Mouse (Mus musculus): ENCODE measurements at regions not wholly inside any gene's neighbourhood (a gene's known extent, or its start where the extent isn't known, plus 50 kb on each side); places are given as distances from the start of the nearest gene placed in this dataset.
A peak's percentile ranks its signal among the peaks of the same experiment; 100 is the strongest.

GRCm38 (mm10) chr10:71613736-71614135 is 266.2 kb downstream of the Ipmk start:
- WGBS = 91% methylated on average over 4 of the region's 4 CpGs
- Histone ChIP-seq H3K36me3 (ENCODE audit: control insufficient read depth, insufficient read depth) (no peaks in the 10 kb centered on the region), H3K27ac (ENCODE audit: low read length) (no peak overlapping the region), H3K4me3 (replicated peaks; ENCODE audit: low read length) (no peak overlapping the region), H3K27me3 (replicated peaks; ENCODE audit: control insufficient read depth, insufficient read depth, low read length) (no peaks in the 10 kb centered on the region), H3K4me2 (ENCODE audit: low read length) (no peak overlapping the region), H3K9me3 (ENCODE audit: control insufficient read depth, low read length) (no peaks in the 10 kb centered on the region), H3K4me1 (replicated peaks; ENCODE audit: control insufficient read depth, insufficient read depth, low read length) (no peaks in the 10 kb centered on the region), H3K9ac (replicated peaks; ENCODE audit: low read depth, low read length) (no peak overlapping the region)
- no peak for ATAC-seq

GRCm38 (mm10) chr10:71617156-71617555 is 269.6 kb downstream of the Ipmk start:
- Histone ChIP-seq H3K27ac (ENCODE audit: low read length) (no peak overlapping the region), H3K36me3 (ENCODE audit: control insufficient read depth, insufficient read depth) (no peaks in the 10 kb centered on the region), H3K9ac (replicated peaks; ENCODE audit: low read depth, low read length) (no peak overlapping the region), H3K27me3 (replicated peaks; ENCODE audit: control insufficient read depth, insufficient read depth, low read length) (no peaks in the 10 kb centered on the region), H3K4me3 (replicated peaks; ENCODE audit: low read length) (no peak overlapping the region), H3K4me1 (replicated peaks; ENCODE audit: control insufficient read depth, insufficient read depth, low read length) (no peaks in the 10 kb centered on the region), H3K9me3 (ENCODE audit: control insufficient read depth, low read length) (no peaks in the 10 kb centered on the region), H3K4me2 (ENCODE audit: low read length) (no peak overlapping the region)
- 81% methylated on average over 4 of the region's 4 CpGs for WGBS
- ATAC-seq = no peak

- ATAC-seq = no peak
These were observed 298.5 kb downstream of the Ipmk start for GRCm38 (mm10) chr10:71646071-71646470.

GRCm38 (mm10) chr10:71657525-71657924 is 310.0 kb downstream of the Ipmk start:
- Histone ChIP-seq H3K9ac (replicated peaks; ENCODE audit: low read depth, low read length) (no peak overlapping the region), H3K27ac (ENCODE audit: low read length) (no peak overlapping the region), H3K4me3 (replicated peaks; ENCODE audit: low read length) (no peak overlapping the region), H3K9me3 (ENCODE audit: control insufficient read depth, low read length) (no peaks in the 10 kb centered on the region), H3K36me3 (ENCODE audit: control insufficient read depth, insufficient read depth) (no peaks in the 10 kb centered on the region), H3K27me3 (replicated peaks; ENCODE audit: control insufficient read depth, insufficient read depth, low read length) (no peaks in the 10 kb centered on the region), H3K4me2 (ENCODE audit: low read length) (no peak overlapping the region), H3K4me1 (replicated peaks; ENCODE audit: control insufficient read depth, insufficient read depth, low read length) (no peaks in the 10 kb centered on the region)
- ATAC-seq = no peak
- WGBS = 63% methylated on average over 7 of the region's 7 CpGs

More at GRCm38 (mm10) chr10:71646071-71646470, 298.5 kb downstream of the Ipmk start:
- H3K4me2 ChIP-seq (ENCODE audit: low read length) = no peak overlapping the region
- H3K4me3 ChIP-seq (replicated peaks; ENCODE audit: low read length) = no peak overlapping the region
- no peak overlapping the region for H3K27ac ChIP-seq (ENCODE audit: low read length)
- 84% methylated on average over 3 of the region's 3 CpGs for WGBS
- H3K4me1 ChIP-seq (replicated peaks; ENCODE audit: control insufficient read depth, insufficient read depth, low read length) = no peaks in the 10 kb centered on the region
- no peaks in the 10 kb centered on the region for H3K36me3 ChIP-seq (ENCODE audit: control insufficient read depth, insufficient read depth)
- no peak overlapping the region for H3K9ac ChIP-seq (replicated peaks; ENCODE audit: low read depth, low read length)
- no peaks in the 10 kb centered on the region for H3K9me3 ChIP-seq (ENCODE audit: control insufficient read depth, low read length)
- no peaks in the 10 kb centered on the region for H3K27me3 ChIP-seq (replicated peaks; ENCODE audit: control insufficient read depth, insufficient read depth, low read length)

- Histone ChIP-seq H3K36me3 (ENCODE audit: control insufficient read depth, insufficient read depth) (no peaks in the 10 kb centered on the region), H3K4me3 (replicated peaks; ENCODE audit: low read length) (no peak overlapping the region), H3K27me3 (replicated peaks; ENCODE audit: control insufficient read depth, insufficient read depth, low read length) (no peaks in the 10 kb centered on the region), H3K4me2 (ENCODE audit: low read length) (no peak overlapping the region), H3K9ac (replicated peaks; ENCODE audit: low read depth, low read length) (no peak overlapping the region), H3K27ac (ENCODE audit: low read length) (no peak overlapping the region), H3K4me1 (replicated peaks; ENCODE audit: control insufficient read depth, insufficient read depth, low read length) (0 out of 2 replicates have a peak, but pooled peaks cover 5% of the 10 kb centered on the region), H3K9me3 (ENCODE audit: control insufficient read depth, low read length) (no peaks in the 10 kb centered on the region)
- 82% methylated on average over 5 of the region's 5 CpGs for WGBS
- ATAC-seq = no peak
These were observed 316.0 kb downstream of the Ipmk start for GRCm38 (mm10) chr10:71663545-71663944.

- H3K9me3 ChIP-seq (ENCODE audit: control insufficient read depth, low read length) = no peaks in the 10 kb centered on the region
- peak; percentile 94 for ATAC-seq
- H3K4me3 ChIP-seq (replicated peaks; ENCODE audit: low read length) = no peak overlapping the region
- H3K36me3 ChIP-seq (ENCODE audit: control insufficient read depth, insufficient read depth) = no peaks in the 10 kb centered on the region
- H3K27ac ChIP-seq (ENCODE audit: low read length) = peak overlapping the region; percentile 44
- WGBS = 41% methylated on average over 7 of the region's 7 CpGs
- H3K4me2 ChIP-seq (ENCODE audit: low read length) = no peak overlapping the region
- H3K9ac ChIP-seq (replicated peaks; ENCODE audit: low read depth, low read length) = no peak overlapping the region
- H3K4me1 ChIP-seq (replicated peaks; ENCODE audit: control insufficient read depth, insufficient read depth, low read length) = 0 out of 2 replicates have a peak, but pooled peaks cover 5% of the 10 kb centered on the region
- H3K27me3 ChIP-seq (replicated peaks; ENCODE audit: control insufficient read depth, insufficient read depth, low read length) = no peaks in the 10 kb centered on the region
These were observed 319.6 kb downstream of the Ipmk start for GRCm38 (mm10) chr10:71667160-71667571.

- no peak overlapping the region for H3K27ac ChIP-seq (ENCODE audit: low read length)
- H3K27me3 ChIP-seq (replicated peaks; ENCODE audit: control insufficient read depth, insufficient read depth, low read length) = no peaks in the 10 kb centered on the region
- H3K9ac ChIP-seq (replicated peaks; ENCODE audit: low read depth, low read length) = no peak overlapping the region
- ATAC-seq = no peak
- no peaks in the 10 kb centered on the region for H3K4me1 ChIP-seq (replicated peaks; ENCODE audit: control insufficient read depth, insufficient read depth, low read length)
- H3K4me3 ChIP-seq (replicated peaks; ENCODE audit: low read length) = no peak overlapping the region
- 70% methylated on average over 5 of the region's 5 CpGs for WGBS
- no peaks in the 10 kb centered on the region for H3K9me3 ChIP-seq (ENCODE audit: control insufficient read depth, low read length)
- no peak overlapping the region for H3K4me2 ChIP-seq (ENCODE audit: low read length)
- H3K36me3 ChIP-seq (ENCODE audit: control insufficient read depth, insufficient read depth) = no peaks in the 10 kb centered on the region
These were observed 331.7 kb downstream of the Ipmk start for GRCm38 (mm10) chr10:71679240-71679639.

GRCm38 (mm10) chr10:71713456-71713855 is 365.9 kb downstream of the Ipmk start:
- Histone ChIP-seq H3K4me3 (replicated peaks; ENCODE audit: low read length) (no peak overlapping the region), H3K9me3 (ENCODE audit: control insufficient read depth, low read length) (no peaks in the 10 kb centered on the region), H3K9ac (replicated peaks; ENCODE audit: low read depth, low read length) (no peak overlapping the region), H3K4me1 (replicated peaks; ENCODE audit: control insufficient read depth, insufficient read depth, low read length) (no peaks in the 10 kb centered on the region), H3K4me2 (ENCODE audit: low read length) (no peak overlapping the region), H3K27me3 (replicated peaks; ENCODE audit: control insufficient read depth, insufficient read depth, low read length) (no peaks in the 10 kb centered on the region), H3K27ac (ENCODE audit: low read length) (no peak overlapping the region), H3K36me3 (ENCODE audit: control insufficient read depth, insufficient read depth) (no peaks in the 10 kb centered on the region)
- ATAC-seq = no peak
- WGBS = 84% methylated on average over 2 of the region's 2 CpGs

- Histone ChIP-seq H3K36me3 (ENCODE audit: control insufficient read depth, insufficient read depth) (no peaks in the 10 kb centered on the region), H3K9ac (replicated peaks; ENCODE audit: low read depth, low read length) (no peak overlapping the region), H3K27me3 (replicated peaks; ENCODE audit: control insufficient read depth, insufficient read depth, low read length) (no peaks in the 10 kb centered on the region), H3K4me2 (ENCODE audit: low read length) (no peak overlapping the region), H3K4me1 (replicated peaks; ENCODE audit: control insufficient read depth, insufficient read depth, low read length) (peaks cover 3% of the 10 kb centered on the region; the same call in 1 of the 2 replicates), H3K27ac (ENCODE audit: low read length) (no peak overlapping the region), H3K9me3 (ENCODE audit: control insufficient read depth, low read length) (no peaks in the 10 kb centered on the region), H3K4me3 (replicated peaks; ENCODE audit: low read length) (no peak overlapping the region)
- WGBS = 38% methylated on average over 4 of the region's 4 CpGs
- no peak for ATAC-seq
These were observed 380.2 kb downstream of the Ipmk start for GRCm38 (mm10) chr10:71727746-71728145.

GRCm38 (mm10) chr10:71733821-71734220 is 386.3 kb downstream of the Ipmk start:
- Histone ChIP-seq H3K27me3 (replicated peaks; ENCODE audit: control insufficient read depth, insufficient read depth, low read length) (no peaks in the 10 kb centered on the region), H3K36me3 (ENCODE audit: control insufficient read depth, insufficient read depth) (no peaks in the 10 kb centered on the region), H3K4me2 (ENCODE audit: low read length) (no peak overlapping the region), H3K9me3 (ENCODE audit: control insufficient read depth, low read length) (no peaks in the 10 kb centered on the region), H3K4me1 (replicated peaks; ENCODE audit: control insufficient read depth, insufficient read depth, low read length) (no peaks in the 10 kb centered on the region), H3K9ac (replicated peaks; ENCODE audit: low read depth, low read length) (no peak overlapping the region), H3K4me3 (replicated peaks; ENCODE audit: low read length) (no peak overlapping the region), H3K27ac (ENCODE audit: low read length) (no peak overlapping the region)
- WGBS = 77% methylated on average over 3 of the region's 3 CpGs
- no peak for ATAC-seq
